Mouse (Mus musculus): ENCODE data around the gene Epha7.

The Epha7 gene

GRCm38 (mm10) chr4:28812691-28813289, at the start of gene Epha7:
Gene Epha7 (plus strand): TSS chr4:28813131.
- peak; percentile 96 to 98 for DNase-seq

GRCm38 (mm10) chr4:28783961-28784360, 29.0 kb upstream of the Epha7 start:
- DNase-seq, result no peak

- peak in 1 of 2 experiments; percentile 9 for DNase-seq
These were observed 4.1 kb upstream of the Epha7 start for GRCm38 (mm10) chr4:28808800-28809199.

- DNase-seq, result no peak
These were observed 3.2 kb upstream of the Epha7 start for GRCm38 (mm10) chr4:28809703-28810102.

- peak; percentile 42 to 60 for DNase-seq
These were observed 882 bp downstream of the Epha7 start for GRCm38 (mm10) chr4:28813551-28814475.

- DNase-seq, result peak in 1 of 2 experiments; percentile 4
These were observed 1.5 kb downstream of the Epha7 start for GRCm38 (mm10) chr4:28814476-28814815.

- peak; percentile 53 to 64 for DNase-seq
These were observed 2.1 kb downstream of the Epha7 start for GRCm38 (mm10) chr4:28814816-28815620.

GRCm38 (mm10) chr4:28815621-28815920, 2.6 kb downstream of the Epha7 start:
- DNase-seq, result no peak

GRCm38 (mm10) chr4:28823616-28824015, 10.7 kb downstream of the Epha7 start:
- DNase-seq, result no peak

GRCm38 (mm10) chr4:28824616-28825015, 11.7 kb downstream of the Epha7 start:
- DNase-seq, result peak in 1 of 2 experiments; percentile 21

GRCm38 (mm10) chr4:28837669-28838068, 24.7 kb downstream of the Epha7 start:
- no peak for DNase-seq

GRCm38 (mm10) chr4:28846311-28846710, 33.4 kb downstream of the Epha7 start:
- no peak for DNase-seq

- DNase-seq, result no peak
These were observed 37.5 kb downstream of the Epha7 start for GRCm38 (mm10) chr4:28850388-28850787.

- DNase-seq, result no peak
These were observed 50.1 kb downstream of the Epha7 start for GRCm38 (mm10) chr4:28862845-28863666.

- no peak for DNase-seq
These were observed 53.5 kb downstream of the Epha7 start for GRCm38 (mm10) chr4:28866411-28866810.

- DNase-seq, result no peak
These were observed 58.7 kb downstream of the Epha7 start for GRCm38 (mm10) chr4:28871615-28872014.

GRCm38 (mm10) chr4:28881271-28882044, 68.5 kb downstream of the Epha7 start:
- no peak for DNase-seq

- DNase-seq, result no peak
These were observed 76.7 kb downstream of the Epha7 start for GRCm38 (mm10) chr4:28889630-28890029.

- DNase-seq, result no peak
These were observed 77.2 kb downstream of the Epha7 start for GRCm38 (mm10) chr4:28890102-28890501.

- no peak for DNase-seq
These were observed 82.5 kb downstream of the Epha7 start for GRCm38 (mm10) chr4:28895480-28895879.

- DNase-seq, result no peak
These were observed 86.4 kb downstream of the Epha7 start for GRCm38 (mm10) chr4:28899373-28899772.

- DNase-seq, result no peak
These were observed 86.9 kb downstream of the Epha7 start for GRCm38 (mm10) chr4:28899783-28900182.
